Mouse (Mus musculus): ENCODE results near the gene Hist1h4h. TPM values are rescaled to one million over a fixed set of nuclear protein-coding genes. Genes with fewer than 3 reads are reported as not detected.
"Not testable (repeated sequence)": the region's sequence is repeated elsewhere in the genome, so short reads cannot be mapped to it uniquely, and the experiment has no call there.

Gene Hist1h4h
- total and polyA plus RNA-seq, 3 experiments: 61.9 to 239 (median 212) TPM

- H3K79me2 ChIP-seq (replicated peaks; ENCODE audit: control insufficient read depth, insufficient read depth, low read length); H3K4me1 ChIP-seq (ENCODE audit: control insufficient read depth, insufficient read depth, low read length); DNase-seq; intact Hi-C loops (cut with DNase I); H3K27me3 ChIP-seq (ENCODE audit: control insufficient read depth, insufficient read depth, low read length); H3K36me3 ChIP-seq (ENCODE audit: control insufficient read depth, insufficient read depth, low read length): not testable (repeated sequence)
- peak overlapping the region; percentile 65 for H3K9ac ChIP-seq (ENCODE audit: low read depth, low read length)
- 0 out of 2 replicates have a peak, but pooled peaks have one; percentile 6 for TF ChIP-seq POLR2A (IDR thresholded peaks at IDR 0.05; ENCODE audit: insufficient read depth, low read depth, low read length)
- H3K27ac ChIP-seq: peak overlapping the region; percentile 87
- peak overlapping the region; percentile 63 for H3K4me3 ChIP-seq
- 2% methylated on average over 18 of the region's 34 CpGs for WGBS
Observed at GRCm38 (mm10) chr13:23571504-23572217, 40.8 kb downstream of the Hist1h4h start.

GRCm38 (mm10) chr13:23572218-23573033 is 41.6 kb downstream of the Hist1h4h start:
- Histone ChIP-seq H3K4me1 (ENCODE audit: control insufficient read depth, insufficient read depth, low read length) (peaks cover 4% of the 10 kb centered on the region), H3K27ac (no peak overlapping the region; the same call in 1 of the 2 replicates), H3K36me3 (ENCODE audit: control insufficient read depth, insufficient read depth, low read length) (peaks cover 6% of the 10 kb centered on the region), H3K79me2 (replicated peaks; ENCODE audit: control insufficient read depth, insufficient read depth, low read length) (no peaks in the 10 kb centered on the region), H3K4me3 (peak overlapping the region; percentile 63), H3K9ac (ENCODE audit: low read depth, low read length) (no peak overlapping the region), H3K27me3 (ENCODE audit: control insufficient read depth, insufficient read depth, low read length) (no peaks in the 10 kb centered on the region)
- DNase-seq: no peak
- TF ChIP-seq EP300 (IDR thresholded peaks at IDR 0.05; ENCODE audit: insufficient read depth, low read depth, low read length): no peak
- TF ChIP-seq POLR2A (IDR thresholded peaks at IDR 0.05; ENCODE audit: insufficient read depth, low read depth, low read length): no peak
- no peak for TF ChIP-seq CTCF (IDR thresholded peaks at IDR 0.05)
- intact Hi-C loops (cut with DNase I): no loop called here
- WGBS: 49% methylated on average over 2 of the region's 2 CpGs

DNA sequence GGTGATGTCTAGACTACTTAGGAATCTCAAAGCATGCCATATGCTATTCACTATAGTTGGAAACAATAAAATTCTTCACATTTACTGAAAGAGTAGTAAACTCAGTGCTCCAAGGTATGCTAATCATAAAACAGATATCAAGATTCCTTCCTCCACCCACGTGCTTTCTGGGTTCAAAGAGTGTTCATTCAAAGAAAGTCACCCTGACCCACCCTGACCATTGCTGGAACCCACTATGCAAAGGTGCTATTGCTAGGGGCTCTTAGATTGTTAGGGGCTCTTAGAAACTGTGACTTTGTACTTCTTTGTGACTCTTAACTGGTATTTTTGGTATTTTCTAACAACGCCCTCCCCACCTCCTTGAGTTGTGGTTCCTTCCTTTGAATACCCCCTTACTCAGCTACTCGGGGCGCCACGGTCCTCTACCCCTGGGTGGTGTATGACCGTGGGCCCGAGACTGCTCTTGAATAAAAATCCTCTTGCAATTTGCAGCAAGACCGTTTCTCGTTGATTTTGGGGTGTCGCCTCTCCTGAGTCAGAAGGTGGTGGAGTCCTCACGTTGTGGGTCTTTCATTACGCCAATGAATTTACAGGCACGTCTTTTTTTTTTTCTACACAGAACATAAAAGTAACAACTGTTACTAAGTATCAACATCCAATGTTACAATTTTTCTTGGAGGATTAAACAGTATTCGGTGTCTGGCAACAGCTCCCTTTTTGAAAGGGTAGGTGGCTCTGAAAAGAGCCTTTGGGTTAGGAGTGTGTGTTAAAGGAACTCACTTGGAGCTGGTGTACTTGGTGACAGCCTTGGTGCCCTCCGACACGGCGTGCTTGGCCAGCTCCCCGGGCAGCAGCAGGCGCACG is 42.4 kb downstream of the Hist1h4h start:
- H3K79me2 ChIP-seq (replicated peaks; ENCODE audit: control insufficient read depth, insufficient read depth, low read length); H3K27me3 ChIP-seq (ENCODE audit: control insufficient read depth, insufficient read depth, low read length); intact Hi-C loops (cut with DNase I); H3K36me3 ChIP-seq (ENCODE audit: control insufficient read depth, insufficient read depth, low read length); H3K27ac ChIP-seq; H3K4me1 ChIP-seq (ENCODE audit: control insufficient read depth, insufficient read depth, low read length); DNase-seq; H3K9ac ChIP-seq (ENCODE audit: low read depth, low read length): not testable (repeated sequence)
- H3K4me3 ChIP-seq: peak overlapping the region; percentile 43
- 31% methylated on average over 20 of the region's 20 CpGs for WGBS

DNA sequence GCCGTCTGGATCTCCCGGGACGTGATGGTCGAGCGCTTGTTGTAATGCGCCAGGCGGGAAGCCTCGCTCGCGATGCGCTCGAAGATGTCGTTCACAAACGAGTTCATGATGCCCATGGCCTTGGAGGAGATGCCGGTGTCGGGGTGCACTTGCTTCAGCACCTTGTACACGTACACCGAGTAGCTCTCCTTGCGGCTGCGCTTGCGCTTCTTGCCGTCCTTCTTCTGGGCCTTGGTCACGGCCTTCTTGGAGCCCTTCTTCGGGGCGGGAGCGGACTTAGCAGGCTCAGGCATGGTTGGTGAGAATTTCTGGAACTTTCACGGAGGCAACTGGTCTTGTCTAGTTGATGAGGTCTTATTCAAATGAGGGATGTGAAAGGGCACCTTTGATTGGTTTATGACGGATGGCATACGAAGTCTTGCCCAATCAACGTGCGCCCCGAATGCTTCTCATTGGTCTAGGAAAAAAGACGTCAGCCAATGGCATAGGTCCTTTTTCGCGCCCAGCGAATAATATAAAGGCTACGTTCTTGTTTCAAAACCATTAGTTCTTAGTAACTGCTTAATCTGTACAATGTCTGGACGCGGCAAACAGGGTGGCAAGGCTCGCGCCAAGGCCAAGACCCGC is 43.2 kb downstream of the Hist1h4h start, which contains the start of the genes Hist1h2bf and Hist1h2ad:
Gene Hist1h2bf, minus strand, starts transcription at position 299 of the 627 bp plus-strand sequence.
Gene Hist1h2ad, plus strand, starts transcription at position 484 of the 627 bp plus-strand sequence.
- Histone ChIP-seq H3K9ac (ENCODE audit: low read depth, low read length) (0 out of 2 replicates have a peak within 1 kb of the TSS, but pooled peaks have one; percentile 13), H3K27ac (peak within 1 kb of the TSS; percentile 57), H3K4me3 (peak within 1 kb of the TSS; percentile 43)
- H3K4me1 ChIP-seq (ENCODE audit: control insufficient read depth, insufficient read depth, low read length); H3K27me3 ChIP-seq (ENCODE audit: control insufficient read depth, insufficient read depth, low read length); H3K79me2 ChIP-seq (replicated peaks; ENCODE audit: control insufficient read depth, insufficient read depth, low read length); H3K36me3 ChIP-seq (ENCODE audit: control insufficient read depth, insufficient read depth, low read length); intact Hi-C loops (cut with DNase I): not testable (repeated sequence)
- WGBS: 12% methylated on average over 42 of the region's 42 CpGs
- DNase-seq: peak; percentile 73 to 89

GRCm38 (mm10) chr13:23574546-23575170 is 43.8 kb downstream of the Hist1h4h start:
- H3K36me3 ChIP-seq (ENCODE audit: control insufficient read depth, insufficient read depth, low read length); H3K9ac ChIP-seq (ENCODE audit: low read depth, low read length); DNase-seq; H3K79me2 ChIP-seq (replicated peaks; ENCODE audit: control insufficient read depth, insufficient read depth, low read length); H3K27me3 ChIP-seq (ENCODE audit: control insufficient read depth, insufficient read depth, low read length); intact Hi-C loops (cut with DNase I); H3K4me1 ChIP-seq (ENCODE audit: control insufficient read depth, insufficient read depth, low read length): not testable (repeated sequence)
- whole genome bisulfite sequencing: 9% methylated on average over 11 of the region's 39 CpGs
- Histone ChIP-seq H3K4me3 (peak overlapping the region; percentile 43), H3K27ac (peak overlapping the region; percentile 6; the same call in 1 of the 2 replicates)
